8 mouse cellular contexts compared by ENCODE assay signal in genomic region chr11:101119761-101120544, GRCm38 (mm10). TPM values are rescaled to one million over a fixed set of nuclear protein-coding genes. Genes with fewer than 3 reads are reported as not detected.
A peak's percentile ranks its signal among the peaks of the same experiment; 100 is the strongest.
DNase-seq lines count a peak whose midpoint lies in the region; ATAC-seq and TF ChIP-seq lines count a peak whose summit lies in the region.

Gene Retreg3 (minus strand): TSS chr11:101119893.
Gene Tubg1 (plus strand): TSS chr11:101119938.

- H3K36me3 ChIP-seq in hindbrain, embryonic 10.5 days = peaks cover 52% of the 10 kb centered on the region
- H3K36me3 ChIP-seq in lung, postnatal 0 days (ENCODE audit: insufficient read depth, low read length) = no peaks in the 10 kb centered on the region

- ATAC-seq in frontal cortex, adult (ENCODE audit: low TSS enrichment) = peak; percentile 92
- peak; percentile 96 for ATAC-seq in lung, postnatal 0 days

- no peak for TF ChIP-seq CTCF in lung, postnatal 0 days (IDR thresholded peaks at IDR 0.05)

- no peaks in the 10 kb centered on the region for H3K27me3 ChIP-seq in hindbrain, embryonic 10.5 days (ENCODE audit: insufficient read depth, poor library complexity, severe bottlenecking)
- no peaks in the 10 kb centered on the region for H3K27me3 ChIP-seq in lung, postnatal 0 days (replicated peaks; ENCODE audit: insufficient read depth, low read length)

- under 1% methylated on average over 61 of the region's 61 CpGs for WGBS in hindbrain, embryonic 10.5 days
- WGBS in lung, postnatal 0 days = 2% methylated on average over 61 of the region's 61 CpGs

- no peak for TF ChIP-seq EP300 in lung, postnatal 0 days (IDR thresholded peaks at IDR 0.05)

- H3K9ac ChIP-seq in lung, postnatal 0 days (replicated peaks; ENCODE audit: low read depth) = peak within 1 kb of the TSS; percentile 88

- peak; percentile 99 for DNase-seq in MN1 (ENCODE audit: low spot score)
- DNase-seq in cerebellum, adult 9-10 months = peak; percentile 98
- DNase-seq in hindbrain, embryonic 10.5 days (ENCODE audit: low spot score) = peak; percentile 100
- peak; percentile 99 for DNase-seq in layer of hippocampus, adult 9-11 months
- peak; percentile 100 for DNase-seq in lung, postnatal 0 days (ENCODE audit: low spot score)
- peak; percentile 98 for DNase-seq in ovary, postnatal 14 days (ENCODE audit: low spot score)
- DNase-seq in thymus, postnatal 14 days = peak; percentile 99

- H3K27ac ChIP-seq in hindbrain, embryonic 10.5 days = peak within 1 kb of the TSS; percentile 95
- peak within 1 kb of the TSS; percentile 89 for H3K27ac ChIP-seq in lung, postnatal 0 days (ENCODE audit: low read length)

- peaks cover 41% of the 10 kb centered on the region for H3K4me1 ChIP-seq in hindbrain, embryonic 10.5 days (replicated peaks)
- peaks cover 16% of the 10 kb centered on the region; the same call in 1 of the 2 replicates for H3K4me1 ChIP-seq in lung, postnatal 0 days (ENCODE audit: insufficient read depth, low read depth, low read length)

- no peaks in the 10 kb centered on the region for H3K9me3 ChIP-seq in hindbrain, embryonic 10.5 days
- H3K9me3 ChIP-seq in lung, postnatal 0 days (ENCODE audit: low read length) = no peaks in the 10 kb centered on the region

- peak within 1 kb of the TSS; percentile 95 for H3K4me3 ChIP-seq in hindbrain, embryonic 10.5 days
- peak within 1 kb of the TSS; percentile 80 for H3K4me3 ChIP-seq in lung, postnatal 0 days (ENCODE audit: low read depth, low read length)

- H3K4me2 ChIP-seq in lung, postnatal 0 days (replicated peaks; ENCODE audit: low read depth, low read length) = peak within 1 kb of the TSS; percentile 87

RNA-seq across cellular contexts. Expression of gene Retreg3, which starts in this region (rescaled TPM):
- polyA plus RNA-seq in hindbrain, embryonic 10.5 days (2016; fragmentation: Nextera tagmentation; extraction: Ambion mirVana) = 17.8 and 21.2 TPM in 2 replicates
- polyA plus RNA-seq in lung, postnatal 0 days (2015; fragmentation: Nextera tagmentation; extraction: Ambion mirVana) = 18.8 and 18.9 TPM in 2 replicates

RNA-seq across cellular contexts. Expression of gene Tubg1, which starts in this region (rescaled TPM):
- 136 and 141 TPM in 2 replicates for polyA plus RNA-seq in hindbrain, embryonic 10.5 days (2016; fragmentation: Nextera tagmentation; extraction: Ambion mirVana)
- polyA plus RNA-seq in lung, postnatal 0 days (2015; fragmentation: Nextera tagmentation; extraction: Ambion mirVana) = 25.8 TPM in 2 replicates

Comparison
In these comparisons a context has a peak if more than half of its experiments do, and no peak if none do; other contexts are left out.
1. Peak in every context shown above with its lines: DNase-seq, ATAC-seq, H3K4me3 ChIP-seq and H3K27ac ChIP-seq.